Mouse (Mus musculus) hindbrain, embryonic 12.5 days (tissue): ENCODE results near the gene Plekhm3. TPM values are rescaled to one million over a fixed set of nuclear protein-coding genes. Genes with fewer than 3 reads are reported as not detected.

ENCODE experiments used
- ATAC-seq: fragments of 200-750 bp; cut with Nextera tagmentation; 2 replicates; pipeline ENCODE4 v1.8.0; 2017; ENCODE audit warnings: moderate TSS enrichment; ENCODE audit not compliant: low FRiP score
- H3K27ac ChIP-seq: fragments of 300-500 bp; sonication (generic); 2 replicates; pipeline ENCODE4 v1.5.1; 2016; ENCODE audit warnings: mild to moderate bottlenecking
- H3K27me3 ChIP-seq: fragments of 300-500 bp; sonication (generic); 2 replicates; pipeline ENCODE4 v1.6.1; 2016; ENCODE audit warnings: mild to moderate bottlenecking
- H3K36me3 ChIP-seq: fragments of 300-500 bp; sonication (generic); 2 replicates; pipeline ENCODE4 v1.6.1; 2016; ENCODE audit warnings: mild to moderate bottlenecking
- H3K4me1 ChIP-seq: fragments of 300-500 bp; sonication (generic); 2 replicates; pipeline ENCODE4 v1.6.1; 2016
- H3K4me2 ChIP-seq: fragments of 300-500 bp; sonication (generic); replicated peaks from 2 replicates; pipeline ENCODE4 v1.6.1; 2016; ENCODE audit warnings: mild to moderate bottlenecking
- H3K4me3 ChIP-seq: fragments of 300-500 bp; sonication (generic); 2 replicates; pipeline ENCODE4 v1.5.1; 2016; ENCODE audit warnings: mild to moderate bottlenecking
- H3K9ac ChIP-seq: fragments of 300-500 bp; sonication (generic); 2 replicates; pipeline ENCODE4 v1.6.1; 2016; ENCODE audit warnings: mild to moderate bottlenecking, moderate library complexity
- H3K9me3 ChIP-seq: fragments of 300-500 bp; sonication (generic); replicated peaks from 2 replicates; pipeline ENCODE4 v1.6.1; 2016; ENCODE audit warnings: mild to moderate bottlenecking
- WGBS: fragments of 180-500 bp; shearing (Covaris S2); methylation state at CpG from one replicate; pipeline ENCODE4 v1.1.7; 2016; 5-methylcytosine and 5-hydroxymethylcytosine counted together
- polyA plus RNA-seq: library from polyadenylated mRNA; unstranded; fragments of >200 nt; fragmentation: Nextera tagmentation; extraction: Ambion mirVana; gene quantifications from 2 replicates; pipeline ENCODE4 v1.2.1, GENCODE M21; 2016

The Plekhm3 gene
- polyA plus RNA-seq, 1 experiment from 2014 or later = 13.4 TPM

- H3K4me2 ChIP-seq = no peak overlapping the region
- ATAC-seq = no peak
- H3K9ac ChIP-seq = no peak overlapping the region
- no peaks in the 10 kb centered on the region for H3K36me3 ChIP-seq
- no peak overlapping the region for H3K27ac ChIP-seq
- H3K4me3 ChIP-seq = no peak overlapping the region
- WGBS = 70% methylated on average over 6 of the region's 6 CpGs
- H3K9me3 ChIP-seq = no peaks in the 10 kb centered on the region
- no peaks in the 10 kb centered on the region for H3K27me3 ChIP-seq
- H3K4me1 ChIP-seq = peaks cover 7% of the 10 kb centered on the region; the same call in 1 of the 2 replicates
These were observed 154.0 kb downstream of the Plekhm3 start for GRCm38 (mm10) chr1:64802631-64803030.

DNA sequence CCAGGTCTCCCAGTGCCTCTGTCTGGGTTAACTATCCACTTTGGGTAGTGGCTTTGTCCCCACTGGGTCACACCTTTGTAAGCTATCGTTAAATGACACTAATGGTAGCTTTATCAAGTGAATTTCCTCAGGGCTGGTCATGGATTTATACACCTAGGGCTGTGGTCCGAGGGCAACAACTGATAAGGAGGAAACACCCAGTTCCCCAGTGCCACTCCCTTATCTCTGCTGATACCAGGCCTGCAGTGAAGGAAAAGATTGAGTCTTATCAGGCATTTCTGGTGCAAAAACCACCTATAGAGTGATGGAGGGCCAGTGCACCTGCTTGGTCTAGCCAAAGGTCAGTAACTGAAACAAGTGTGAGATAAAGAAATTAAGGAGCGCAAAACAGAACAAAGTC lies 159.0 kb downstream of the Plekhm3 start:
- no peak for ATAC-seq
- H3K4me1 ChIP-seq = peaks cover 1% of the 10 kb centered on the region
- no peaks in the 10 kb centered on the region for H3K36me3 ChIP-seq
- H3K9ac ChIP-seq = no peak overlapping the region
- no peaks in the 10 kb centered on the region for H3K9me3 ChIP-seq
- H3K4me2 ChIP-seq = no peak overlapping the region
- H3K27me3 ChIP-seq = no peaks in the 10 kb centered on the region
- no peak overlapping the region for H3K27ac ChIP-seq
- no peak overlapping the region for H3K4me3 ChIP-seq
- 90% methylated on average over 3 of the region's 3 CpGs for WGBS

GRCm38 (mm10) chr1:64796867-64797582 lies 159.6 kb downstream of the Plekhm3 start:
- Histone ChIP-seq H3K9me3 (no peaks in the 10 kb centered on the region), H3K36me3 (no peaks in the 10 kb centered on the region), H3K27me3 (no peaks in the 10 kb centered on the region), H3K9ac (no peak overlapping the region), H3K4me2 (no peak overlapping the region), H3K27ac (no peak overlapping the region), H3K4me1 (peaks cover 7% of the 10 kb centered on the region), H3K4me3 (no peak overlapping the region)
- 91% methylated on average over 6 of the region's 6 CpGs for WGBS
- ATAC-seq = no peak

- 72% methylated on average over 8 of the region's 8 CpGs for WGBS
- no peak overlapping the region for H3K4me2 ChIP-seq
- no peaks in the 10 kb centered on the region for H3K36me3 ChIP-seq
- no peak overlapping the region for H3K4me3 ChIP-seq
- H3K9me3 ChIP-seq = no peaks in the 10 kb centered on the region
- H3K4me1 ChIP-seq = peaks cover 17% of the 10 kb centered on the region
- ATAC-seq = no peak
- no peak overlapping the region for H3K27ac ChIP-seq
- no peaks in the 10 kb centered on the region for H3K27me3 ChIP-seq
- H3K9ac ChIP-seq = no peak overlapping the region
These were observed 161.2 kb downstream of the Plekhm3 start for GRCm38 (mm10) chr1:64795284-64796040.

- peaks cover 17% of the 10 kb centered on the region for H3K4me1 ChIP-seq
- no peak overlapping the region for H3K9ac ChIP-seq
- WGBS = 94% methylated on average over 11 of the region's 11 CpGs
- H3K9me3 ChIP-seq = no peaks in the 10 kb centered on the region
- no peak overlapping the region for H3K4me2 ChIP-seq
- H3K36me3 ChIP-seq = no peaks in the 10 kb centered on the region
- H3K27me3 ChIP-seq = no peaks in the 10 kb centered on the region
- no peak for ATAC-seq
- H3K27ac ChIP-seq = no peak overlapping the region
- no peak overlapping the region for H3K4me3 ChIP-seq
These were observed 162.5 kb downstream of the Plekhm3 start for GRCm38 (mm10) chr1:64794096-64794495.

GRCm38 (mm10) chr1:64793234-64793530 lies 163.4 kb downstream of the Plekhm3 start:
- H3K27me3 ChIP-seq = no peaks in the 10 kb centered on the region
- H3K4me2 ChIP-seq = no peak overlapping the region
- ATAC-seq = no peak
- H3K36me3 ChIP-seq = no peaks in the 10 kb centered on the region
- peaks cover 17% of the 10 kb centered on the region for H3K4me1 ChIP-seq
- no peak overlapping the region for H3K9ac ChIP-seq
- no peak overlapping the region for H3K4me3 ChIP-seq
- no peaks in the 10 kb centered on the region for H3K9me3 ChIP-seq
- no peak overlapping the region for H3K27ac ChIP-seq
- WGBS = 85% methylated on average over 4 of the region's 4 CpGs

DNA sequence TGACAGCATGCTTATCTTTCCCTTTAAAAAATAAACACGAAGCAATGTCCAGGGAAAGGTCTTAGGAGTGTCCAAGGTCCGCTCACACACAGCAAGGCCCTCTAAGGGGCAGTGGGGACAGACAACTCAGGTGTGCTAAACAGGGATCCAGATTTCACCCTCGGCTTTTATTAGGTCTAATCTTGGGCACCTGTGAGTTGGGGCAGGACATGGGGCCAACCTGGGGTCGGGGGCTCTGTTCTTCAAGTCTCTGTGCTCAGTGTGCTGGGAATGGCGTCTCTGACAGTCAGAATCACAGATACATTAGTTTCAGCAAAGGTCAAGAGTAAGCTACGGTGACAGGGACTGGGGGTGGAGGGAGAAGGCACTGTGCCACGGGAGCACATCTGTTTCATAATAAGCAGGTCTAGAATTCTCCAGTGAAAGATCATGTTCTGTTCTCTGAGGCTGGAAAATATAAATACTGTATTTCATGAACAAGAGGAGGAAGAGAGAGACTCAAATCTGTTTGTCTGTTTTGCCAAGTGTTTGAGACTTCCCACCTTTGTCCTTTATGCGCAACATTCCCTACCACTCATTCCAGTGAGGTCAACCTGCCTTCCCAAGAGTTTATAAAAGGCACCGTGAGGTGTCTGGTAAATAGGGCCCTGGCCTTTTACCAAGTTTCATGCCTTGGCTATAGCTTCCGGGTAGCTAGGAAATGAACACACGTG lies 163.9 kb downstream of the Plekhm3 start:
- H3K4me1 ChIP-seq = peaks cover 19% of the 10 kb centered on the region
- no peaks in the 10 kb centered on the region for H3K36me3 ChIP-seq
- H3K4me3 ChIP-seq = no peak overlapping the region
- H3K4me2 ChIP-seq = no peak overlapping the region
- H3K9ac ChIP-seq = no peak overlapping the region
- H3K9me3 ChIP-seq = no peaks in the 10 kb centered on the region
- 84% methylated on average over 11 of the region's 11 CpGs for WGBS
- no peak overlapping the region for H3K27ac ChIP-seq
- no peaks in the 10 kb centered on the region for H3K27me3 ChIP-seq
- ATAC-seq = no peak

GRCm38 (mm10) chr1:64791826-64792225 lies 164.8 kb downstream of the Plekhm3 start:
- Histone ChIP-seq H3K4me3 (no peak overlapping the region), H3K9me3 (no peaks in the 10 kb centered on the region), H3K4me1 (peaks cover 23% of the 10 kb centered on the region), H3K9ac (no peak overlapping the region), H3K27ac (0 out of 2 replicates have a peak overlapping the region, but pooled peaks have one; percentile 40), H3K4me2 (no peak overlapping the region), H3K36me3 (no peaks in the 10 kb centered on the region), H3K27me3 (no peaks in the 10 kb centered on the region)
- 39% methylated on average over 6 of the region's 6 CpGs for WGBS
- ATAC-seq = no peak

DNA sequence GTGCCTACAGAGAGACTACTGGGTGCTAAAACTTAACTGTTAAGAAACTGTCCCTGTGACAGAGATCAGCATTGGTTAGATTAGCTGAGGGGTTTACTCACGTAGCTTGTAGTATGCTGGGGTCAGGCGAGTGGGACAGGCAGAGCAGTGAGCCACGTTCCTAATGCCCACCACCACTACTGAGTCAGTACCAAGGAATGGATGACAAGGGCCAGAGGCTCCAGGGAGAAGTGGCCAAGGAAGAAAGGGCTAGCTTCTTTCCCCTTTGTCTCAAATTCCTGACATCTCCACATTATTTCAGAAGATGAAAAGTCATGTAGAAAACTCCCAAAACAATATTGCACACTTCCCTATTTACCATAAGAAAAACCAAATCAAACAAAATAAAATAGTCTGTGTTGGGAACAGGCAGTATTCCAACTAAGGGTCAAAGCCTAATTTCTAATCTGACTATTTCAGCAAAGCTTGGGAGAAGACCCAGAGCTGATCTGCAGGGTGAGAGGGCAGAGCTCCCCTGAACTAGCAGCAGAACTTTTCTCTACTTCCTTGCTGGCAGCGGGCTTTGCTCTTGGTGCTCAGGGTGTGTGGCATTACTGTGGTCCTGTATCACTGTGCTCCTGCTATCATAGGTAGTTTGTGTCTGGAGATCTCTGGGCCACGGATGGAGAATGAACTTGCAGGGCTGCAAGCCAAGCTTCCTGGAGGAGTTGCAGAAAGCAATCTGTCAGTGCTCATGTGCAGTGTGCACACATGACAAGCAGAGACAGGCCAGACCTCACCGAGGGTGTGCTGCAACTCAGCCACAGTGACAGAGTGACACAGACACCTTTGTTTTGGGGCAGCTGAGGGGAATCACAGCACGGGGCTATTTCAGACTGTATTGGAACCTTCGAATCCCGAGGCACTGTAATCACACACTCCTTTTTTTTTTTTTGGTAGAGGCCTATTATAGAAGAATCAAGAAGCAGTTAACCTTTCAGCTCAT lies 165.5 kb downstream of the Plekhm3 start:
- H3K27me3 ChIP-seq = no peaks in the 10 kb centered on the region
- 48% methylated on average over 9 of the region's 9 CpGs for WGBS
- no peak overlapping the region for H3K4me3 ChIP-seq
- no peak overlapping the region for H3K4me2 ChIP-seq
- ATAC-seq = no peak
- H3K9ac ChIP-seq = no peak overlapping the region
- no peak overlapping the region for H3K27ac ChIP-seq
- peaks cover 23% of the 10 kb centered on the region for H3K4me1 ChIP-seq
- no peaks in the 10 kb centered on the region for H3K36me3 ChIP-seq
- no peaks in the 10 kb centered on the region for H3K9me3 ChIP-seq

DNA sequence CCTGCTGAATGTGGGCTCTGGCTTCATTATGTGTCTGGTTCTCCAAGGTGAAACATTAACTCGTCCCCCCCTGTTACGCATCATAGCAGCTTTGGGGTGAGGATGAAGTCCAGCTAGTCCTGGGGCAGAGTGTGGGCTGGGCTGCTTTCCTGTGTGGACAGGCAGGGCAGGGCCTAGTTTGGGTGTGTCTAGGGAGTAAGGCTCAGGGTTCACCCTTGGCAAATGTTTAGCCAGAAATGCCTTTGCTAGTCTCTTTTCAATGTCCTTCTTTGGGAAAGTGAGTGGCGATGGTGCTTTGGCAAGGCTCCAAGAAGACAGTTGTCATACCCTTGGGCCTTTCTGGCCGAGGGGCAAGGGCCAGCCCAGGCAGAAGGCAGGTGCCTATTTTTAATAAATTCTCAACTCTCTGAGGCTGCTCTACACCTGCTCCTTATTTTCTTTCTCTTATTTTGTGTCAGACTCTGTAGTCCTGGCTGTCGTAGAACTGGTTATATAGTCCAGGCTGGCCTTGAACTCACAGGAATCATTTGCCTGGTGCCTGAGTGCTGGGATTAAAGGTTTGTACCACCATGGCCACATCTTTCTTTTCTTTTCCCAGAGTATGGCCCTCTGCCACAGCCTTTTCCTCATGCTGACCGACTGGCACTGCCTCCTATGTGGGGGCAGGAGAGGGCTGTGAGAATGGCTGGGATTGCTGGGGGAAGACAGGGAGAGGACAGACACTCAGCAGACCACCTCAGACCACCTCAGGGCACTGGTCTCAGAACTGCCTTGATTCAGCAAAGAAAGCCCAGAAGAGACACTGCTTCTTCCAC lies 168.7 kb downstream of the Plekhm3 start:
- no peaks in the 10 kb centered on the region for H3K9me3 ChIP-seq
- 68% methylated on average over 6 of the region's 6 CpGs for WGBS
- ATAC-seq = no peak
- no peak overlapping the region for H3K4me3 ChIP-seq
- no peaks in the 10 kb centered on the region for H3K27me3 ChIP-seq
- H3K36me3 ChIP-seq = no peaks in the 10 kb centered on the region
- no peak overlapping the region for H3K4me2 ChIP-seq
- H3K9ac ChIP-seq = no peak overlapping the region
- peaks cover 23% of the 10 kb centered on the region for H3K4me1 ChIP-seq
- no peak overlapping the region for H3K27ac ChIP-seq

GRCm38 (mm10) chr1:64779863-64780262 lies 176.8 kb downstream of the Plekhm3 start:
- Histone ChIP-seq H3K36me3 (no peaks in the 10 kb centered on the region), H3K4me3 (no peak overlapping the region), H3K4me2 (peak overlapping the region; percentile 32), H3K9ac (no peak overlapping the region), H3K9me3 (no peaks in the 10 kb centered on the region), H3K27me3 (peaks cover 6% of the 10 kb centered on the region; the same call in 1 of the 2 replicates), H3K4me1 (peaks cover 13% of the 10 kb centered on the region), H3K27ac (no peak overlapping the region)
- WGBS = 26% methylated on average over 12 of the region's 12 CpGs
- ATAC-seq = peak; percentile 71; the same call in 1 of the 2 replicates
